Mouse (Mus musculus) left cerebral cortex, adult 11 months (tissue): ENCODE results near the gene Cldn6.

Experiments used
- DNase-seq: peaks from one replicate; pipeline ENCODE4 v3.0.0; 2022; ENCODE audit warnings: low spot score

Gene Cldn6

GRCm38 (mm10) chr17:23675127-23675526 is 3.9 kb upstream of the Cldn6 start:
- DNase-seq: no peak

- no peak for DNase-seq
These were observed 3.3 kb upstream of the Cldn6 start for GRCm38 (mm10) chr17:23675564-23676281.

DNA sequence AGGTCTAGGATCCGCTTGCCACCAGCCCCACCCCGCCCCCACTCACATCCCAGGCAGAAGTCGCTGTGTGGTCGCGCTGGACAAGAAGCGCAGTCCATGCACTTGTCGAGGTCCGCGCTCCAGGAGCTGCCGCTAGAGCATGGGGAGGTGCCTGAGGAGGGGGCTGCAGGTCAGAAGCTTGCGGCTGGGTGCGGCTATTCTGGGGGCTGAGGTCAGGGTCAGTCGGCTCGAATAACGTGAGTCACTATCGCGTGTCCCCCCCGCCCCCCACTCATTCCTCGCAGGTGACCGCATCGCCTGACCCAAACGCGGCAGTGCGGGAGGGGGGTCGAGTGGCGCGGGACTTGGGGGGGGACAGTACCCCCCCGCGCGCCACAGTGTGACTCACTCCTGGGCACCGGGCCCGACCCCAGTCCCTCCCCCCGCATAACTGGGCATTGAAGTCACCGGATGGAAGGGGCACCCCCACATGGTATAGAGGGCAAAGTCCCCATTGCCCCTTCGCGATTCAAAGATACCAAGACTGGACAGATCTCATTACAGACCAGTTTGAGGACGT is 2.5 kb upstream of the Cldn6 start:
- no peak for DNase-seq

GRCm38 (mm10) chr17:23677236-23677679 is 1.8 kb upstream of the Cldn6 start, which contains the start of gene Tnfrsf12a:
Tnfrsf12a (minus strand) TSS chr17:23677468.
- DNase-seq: no peak

- no peak for DNase-seq
These were observed 1.3 kb downstream of the Cldn6 start for GRCm38 (mm10) chr17:23680336-23680735.

DNA sequence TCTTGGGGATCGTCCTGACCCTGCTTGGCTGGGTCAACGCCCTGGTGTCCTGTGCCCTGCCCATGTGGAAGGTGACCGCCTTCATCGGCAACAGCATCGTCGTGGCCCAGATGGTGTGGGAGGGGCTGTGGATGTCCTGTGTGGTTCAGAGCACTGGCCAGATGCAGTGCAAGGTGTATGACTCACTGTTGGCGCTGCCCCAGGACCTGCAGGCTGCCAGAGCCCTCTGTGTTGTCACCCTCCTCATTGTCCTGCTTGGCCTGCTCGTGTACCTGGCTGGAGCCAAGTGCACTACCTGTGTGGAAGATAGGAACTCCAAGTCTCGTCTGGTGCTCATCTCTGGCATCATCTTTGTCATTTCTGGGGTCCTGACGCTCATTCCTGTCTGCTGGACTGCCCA is 2.0 kb downstream of the Cldn6 start:
- no peak for DNase-seq

DNA sequence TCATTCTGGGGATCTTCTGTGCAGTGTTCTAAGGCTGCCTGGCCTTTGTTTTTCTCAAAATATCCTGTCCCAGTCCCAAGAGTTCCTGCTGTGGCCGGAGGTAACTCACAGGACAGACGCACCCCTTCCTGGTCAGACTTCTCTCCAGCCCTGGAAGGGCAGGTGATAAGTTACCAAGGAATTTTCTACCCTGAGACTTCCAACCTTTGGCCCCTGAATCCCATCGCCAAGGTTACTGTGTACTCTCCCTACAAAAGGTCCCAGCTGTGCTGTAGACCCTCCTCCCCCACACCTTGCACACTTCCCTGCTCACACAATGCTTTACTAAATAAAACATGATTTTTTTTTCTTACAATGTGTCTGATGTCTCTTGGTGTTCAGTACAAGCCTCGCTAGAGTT is 3.0 kb downstream of the Cldn6 start:
- no peak for DNase-seq

- no peak for DNase-seq
These were observed 3.5 kb downstream of the Cldn6 start for GRCm38 (mm10) chr17:23682530-23682929.

- DNase-seq: no peak
These were observed 4.2 kb downstream of the Cldn6 start for GRCm38 (mm10) chr17:23683226-23683625.

GRCm38 (mm10) chr17:23683856-23684672 is 5.0 kb downstream of the Cldn6 start, which contains the start of gene Cldn9:
Cldn9 (minus strand) TSS chr17:23684026.
- DNase-seq: no peak

DNA sequence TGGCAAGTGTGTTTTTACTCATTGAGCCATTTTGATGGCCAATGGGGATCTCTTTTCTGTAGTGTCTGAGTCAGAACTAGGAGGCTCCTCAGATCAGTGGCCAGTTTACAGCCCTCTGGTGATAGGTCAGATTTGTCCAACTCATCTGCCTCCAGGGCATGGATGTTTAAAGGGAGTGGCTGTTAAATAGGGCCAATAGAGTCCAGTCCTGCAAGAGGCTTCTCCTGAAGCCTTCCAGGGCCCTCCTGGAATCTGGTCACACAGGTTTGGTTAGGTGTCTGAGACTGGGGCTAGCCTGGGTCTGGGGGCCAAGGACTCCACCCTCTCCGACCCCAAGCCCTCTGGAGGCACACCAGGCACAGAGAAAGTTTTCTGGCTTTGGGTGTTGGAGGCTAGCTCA is 15.4 kb downstream of the Cldn6 start:
- no peak for DNase-seq

- DNase-seq: no peak
These were observed 16.8 kb downstream of the Cldn6 start for GRCm38 (mm10) chr17:23695801-23696200.

DNA sequence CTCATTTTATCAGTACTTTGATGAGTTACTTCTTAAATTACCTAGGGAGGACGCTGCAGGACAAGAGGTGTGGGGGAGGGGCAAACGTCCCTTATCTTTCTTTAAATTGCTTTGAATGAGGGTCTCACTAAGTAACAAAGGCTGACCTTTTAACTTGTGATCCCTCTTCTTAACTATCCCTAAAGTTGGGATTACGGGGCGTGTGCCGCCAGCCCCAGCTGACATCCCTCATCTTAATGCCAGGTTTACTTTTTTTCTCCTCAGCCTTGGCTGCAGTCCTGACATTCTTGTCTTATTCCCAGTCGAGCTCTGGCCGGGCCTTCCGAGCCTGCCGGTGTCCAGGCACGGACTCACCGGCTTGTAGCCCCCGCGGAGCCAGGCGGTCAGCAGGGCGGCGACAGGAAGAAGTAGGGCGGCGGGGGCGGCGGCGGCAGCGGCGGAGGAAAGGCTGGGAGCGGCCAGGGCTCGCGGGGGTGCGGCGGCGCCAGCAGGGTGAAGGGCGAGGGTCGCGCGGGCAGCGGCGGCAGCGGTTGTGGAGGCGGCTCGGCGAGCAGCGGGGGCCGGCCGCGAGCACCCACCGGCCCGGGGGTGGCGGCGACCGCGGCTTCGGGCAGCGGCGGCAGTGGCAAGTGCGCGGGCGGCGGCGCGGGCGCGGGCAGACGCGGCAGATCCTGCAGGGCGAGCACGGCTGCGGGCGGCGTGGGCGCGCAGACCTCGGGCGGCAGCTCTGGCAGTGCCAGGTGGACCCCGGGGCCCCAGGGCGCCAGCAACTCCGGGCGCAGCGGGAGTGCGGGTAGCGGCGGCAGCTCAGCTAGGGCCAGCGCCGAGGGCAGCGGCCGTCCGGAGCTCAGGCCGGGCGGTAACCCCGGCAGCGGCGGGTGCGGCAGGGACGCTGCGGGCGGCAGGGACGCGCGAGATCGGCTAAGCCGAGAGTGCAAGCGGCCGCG is 20.4 kb downstream of the Cldn6 start:
- no peak for DNase-seq

DNA sequence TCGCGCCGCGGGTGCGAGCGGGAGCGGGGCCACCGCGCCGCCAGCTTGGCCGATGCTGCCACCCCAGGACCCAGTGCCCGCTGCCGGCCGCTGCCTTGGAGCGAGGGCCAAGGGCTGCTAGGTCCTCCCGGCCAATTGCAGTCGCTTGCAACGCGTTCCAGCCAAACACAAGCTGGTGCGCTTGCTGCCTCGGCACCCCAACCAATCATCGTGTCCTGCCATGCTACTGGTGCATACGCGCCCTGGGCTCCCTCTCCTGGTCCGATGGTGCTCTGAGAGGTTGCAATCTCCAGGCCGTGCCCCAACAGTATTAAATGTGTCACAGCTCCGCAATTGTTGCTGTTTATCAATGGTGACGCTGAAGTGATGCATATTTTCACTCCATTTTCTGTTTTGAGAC is 21.0 kb downstream of the Cldn6 start:
- DNase-seq: peak; percentile 89

DNA sequence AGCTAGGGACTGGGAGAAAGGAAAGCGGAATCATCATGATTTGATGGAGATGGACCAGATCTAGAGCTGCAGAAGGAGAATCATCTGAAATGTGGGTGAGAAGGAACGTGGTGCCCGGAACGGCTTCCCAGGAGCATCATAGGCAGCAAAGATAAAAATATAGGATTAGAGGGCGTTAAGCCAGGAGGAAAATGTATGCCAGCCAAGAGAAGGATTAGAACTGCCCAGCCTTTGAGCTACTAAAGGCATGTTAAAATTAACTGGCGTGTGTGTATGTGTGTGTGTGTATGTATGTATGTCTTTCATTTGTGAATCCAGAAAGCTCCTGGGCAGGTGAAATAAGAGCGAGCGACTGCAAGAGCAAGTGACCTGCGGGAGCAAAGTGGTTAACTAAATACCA is 24.3 kb downstream of the Cldn6 start:
- no peak for DNase-seq

- DNase-seq: no peak
These were observed 25.7 kb downstream of the Cldn6 start for GRCm38 (mm10) chr17:23704741-23705140.

DNA sequence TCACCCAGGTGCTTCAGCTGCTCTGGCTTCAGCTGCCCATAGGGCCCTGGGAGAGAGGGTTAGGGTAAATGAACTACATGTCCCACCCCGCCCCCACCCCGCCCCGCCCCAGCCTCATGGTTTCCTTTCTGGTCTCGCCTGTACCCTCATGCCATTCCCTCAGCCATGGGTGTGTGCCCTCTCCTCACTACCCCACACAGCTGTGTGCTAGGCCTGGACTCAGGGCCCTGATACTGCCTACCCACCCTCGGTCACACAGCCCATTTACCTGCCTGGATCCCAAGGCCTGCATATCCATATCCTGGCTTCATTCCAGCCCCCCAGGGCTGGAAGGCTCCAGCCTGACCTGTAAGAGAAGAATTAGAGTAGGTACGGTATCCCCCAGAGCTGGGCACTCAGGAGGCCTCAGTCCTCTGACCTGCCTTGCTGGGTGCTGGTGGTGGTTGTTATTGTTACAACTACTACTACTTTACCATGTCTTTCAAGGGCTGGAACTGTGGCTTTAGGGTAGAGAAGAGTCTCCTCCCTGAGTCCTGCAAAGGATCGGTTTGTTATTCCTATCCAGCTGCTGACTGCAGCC is 26.6 kb downstream of the Cldn6 start:
- no peak for DNase-seq

GRCm38 (mm10) chr17:23706212-23706611 is 27.2 kb downstream of the Cldn6 start:
- DNase-seq: peak; percentile 59

DNA sequence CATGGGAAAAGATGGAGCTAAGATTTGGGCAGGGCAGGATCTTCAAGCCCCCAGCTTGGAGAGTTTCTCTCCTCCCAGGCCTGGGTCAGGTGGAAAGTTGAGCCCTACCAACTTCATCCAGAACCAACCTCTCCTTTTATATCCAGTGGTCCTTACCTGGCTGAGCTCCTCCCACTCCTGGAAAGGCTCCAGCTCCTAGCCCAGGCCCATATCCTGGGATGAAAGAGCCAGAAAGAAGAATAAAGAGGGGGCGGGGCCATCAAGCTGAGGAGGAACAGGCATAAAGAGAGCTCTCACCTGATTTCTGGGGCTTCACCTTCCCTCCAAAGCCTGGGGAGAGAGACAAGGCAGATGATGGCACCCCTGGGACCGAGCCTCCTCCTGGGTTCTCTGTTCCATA is 38.0 kb downstream of the Cldn6 start:
- DNase-seq: no peak

DNA sequence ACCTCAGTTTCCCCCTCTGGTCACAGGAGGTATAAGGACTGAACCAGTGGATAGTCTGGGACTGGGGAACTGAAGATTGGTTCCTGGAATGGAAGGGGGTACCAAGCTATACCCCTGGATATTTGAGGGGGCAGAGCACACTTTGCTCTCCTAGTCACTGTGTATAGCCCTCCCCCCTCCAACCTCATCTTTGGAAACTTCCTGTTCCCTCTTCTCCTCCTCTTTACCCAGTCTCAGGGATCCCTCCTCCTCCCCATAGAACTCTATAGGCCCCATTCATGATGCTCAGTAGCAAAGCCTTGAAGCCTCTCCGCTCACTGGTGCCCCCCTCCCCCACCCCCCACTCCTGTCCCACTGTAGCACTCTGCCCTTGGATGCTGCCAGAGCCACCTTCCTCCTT is 40.4 kb downstream of the Cldn6 start:
- DNase-seq: no peak

DNA sequence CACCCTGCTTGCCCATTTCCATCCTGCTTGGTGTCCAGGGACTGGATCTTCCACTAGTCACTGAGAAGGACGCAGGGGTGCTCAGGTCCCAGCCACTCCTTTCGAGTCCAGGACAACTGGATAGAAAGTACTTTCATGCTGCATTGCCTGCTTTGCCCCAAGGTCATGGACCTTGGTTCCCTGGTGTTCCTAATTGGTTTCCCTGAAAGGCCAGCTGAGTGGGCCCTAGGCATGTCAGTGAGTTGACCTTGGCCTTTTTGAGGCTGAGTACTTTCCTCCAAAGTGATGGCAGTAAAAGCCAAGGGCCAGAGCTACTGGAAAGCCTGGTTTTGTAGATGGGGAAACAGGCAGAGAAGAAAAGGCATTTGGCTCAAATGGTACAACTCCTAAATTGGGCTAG is 42.8 kb downstream of the Cldn6 start:
- no peak for DNase-seq
